Mouse (Mus musculus): Measurements from ENCODE around the gene Cxcl9. TPM values are rescaled to one million over a fixed set of nuclear protein-coding genes. Genes with fewer than 3 reads are reported as not detected.
A peak's percentile ranks its signal among the peaks of the same experiment; 100 is the strongest.

Cxcl9 gene
- total and polyA plus RNA-seq, 2 experiments from 2014 or later = not detected

DNA sequence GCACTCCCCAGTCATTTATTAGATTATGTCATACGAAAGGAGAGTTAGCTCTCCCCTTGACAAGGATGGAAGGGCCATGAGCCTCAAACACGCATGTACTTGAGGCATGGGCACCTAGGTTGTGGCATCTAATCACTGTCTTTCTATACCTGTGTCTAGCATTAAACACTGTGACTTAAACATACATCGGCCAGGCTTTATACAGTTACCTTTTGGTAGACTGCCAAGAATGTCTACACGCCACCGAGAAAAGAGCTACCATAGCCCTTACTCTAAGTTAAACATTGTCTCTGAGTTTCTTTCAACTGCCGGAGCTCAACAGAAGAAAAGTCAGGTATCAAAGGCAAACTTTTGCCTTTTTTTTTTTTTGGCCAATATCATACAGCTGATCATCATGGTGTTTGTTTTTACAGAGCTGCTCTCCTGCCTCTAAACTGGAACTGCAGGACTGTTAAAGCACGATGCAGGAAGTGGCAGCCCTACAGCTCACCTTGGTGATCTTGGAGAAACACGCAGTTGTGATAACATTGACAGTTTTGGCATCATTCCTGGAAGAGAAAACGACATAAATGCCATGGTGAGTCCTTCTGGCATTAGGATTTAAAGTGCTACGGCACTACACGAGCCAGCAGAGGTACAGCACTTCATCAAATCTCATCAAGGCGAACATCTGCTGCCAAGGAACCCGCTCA lies 25.6 kb downstream of the Cxcl9 start:
- H3K4me2 ChIP-seq (ENCODE audit: low read depth, low read length, poor library complexity, severe bottlenecking) = no peak overlapping the region
- ATAC-seq (ENCODE audit: low FRiP score) (no peak), DNase-seq (ENCODE audit: low spot score) (no peak)
- no peak for TF ChIP-seq CTCF (IDR thresholded peaks at IDR 0.05)
- WGBS = 92% methylated on average over 13 of the region's 13 CpGs
- H3K9ac ChIP-seq (replicated peaks; ENCODE audit: low read length, poor library complexity, severe bottlenecking) = no peak overlapping the region
- no peaks in the 10 kb centered on the region for H3K27me3 ChIP-seq (ENCODE audit: insufficient read depth, low read length)
- peaks cover 79% of the 10 kb centered on the region for H3K36me3 ChIP-seq (ENCODE audit: insufficient read depth, low read length)
- no peaks in the 10 kb centered on the region for H3K9me3 ChIP-seq (ENCODE audit: low read length)
- H3K27ac ChIP-seq (ENCODE audit: low read depth, low read length) = no peak overlapping the region
- no peak overlapping the region for H3K4me3 ChIP-seq (ENCODE audit: low read depth, low read length)
- H3K4me1 ChIP-seq (ENCODE audit: insufficient read depth, low read length) = no peaks in the 10 kb centered on the region

DNA sequence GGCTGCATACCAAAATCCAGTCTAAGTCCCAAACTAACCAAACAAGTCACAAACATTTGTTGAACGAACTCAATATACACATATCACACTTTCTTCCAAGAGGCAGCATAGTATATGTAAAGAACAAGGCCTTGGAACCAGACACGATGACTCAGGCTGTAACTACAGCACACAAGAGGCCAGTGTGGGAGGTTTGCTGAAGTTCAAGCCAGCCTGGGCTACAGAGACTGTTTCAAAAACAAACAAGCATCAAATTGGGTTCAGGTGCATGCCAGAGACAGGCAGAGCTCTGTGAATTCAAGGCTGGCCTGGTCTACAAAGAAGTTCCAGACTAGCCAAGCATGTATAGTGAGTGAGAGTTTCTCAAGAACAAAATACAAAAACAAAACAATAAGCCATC lies 33.4 kb downstream of the Cxcl9 start:
- no peaks in the 10 kb centered on the region for H3K9me3 ChIP-seq (ENCODE audit: low read length)
- DNase-seq (ENCODE audit: low spot score) = no peak
- no peak overlapping the region for H3K27ac ChIP-seq (ENCODE audit: low read depth, low read length)
- ATAC-seq (ENCODE audit: low FRiP score) = no peak
- H3K4me3 ChIP-seq (ENCODE audit: low read depth, low read length) = no peak overlapping the region
- H3K36me3 ChIP-seq (ENCODE audit: insufficient read depth, low read length) = peaks cover 77% of the 10 kb centered on the region
- no peaks in the 10 kb centered on the region for H3K4me1 ChIP-seq (ENCODE audit: insufficient read depth, low read length)
- TF ChIP-seq CTCF (IDR thresholded peaks at IDR 0.05) = no peak
- H3K4me2 ChIP-seq (ENCODE audit: low read depth, low read length, poor library complexity, severe bottlenecking) = no peak overlapping the region
- H3K9ac ChIP-seq (replicated peaks; ENCODE audit: low read length, poor library complexity, severe bottlenecking) = no peak overlapping the region
- no peaks in the 10 kb centered on the region for H3K27me3 ChIP-seq (ENCODE audit: insufficient read depth, low read length)
- 94% methylated on average over 2 of the region's 2 CpGs for WGBS

DNA sequence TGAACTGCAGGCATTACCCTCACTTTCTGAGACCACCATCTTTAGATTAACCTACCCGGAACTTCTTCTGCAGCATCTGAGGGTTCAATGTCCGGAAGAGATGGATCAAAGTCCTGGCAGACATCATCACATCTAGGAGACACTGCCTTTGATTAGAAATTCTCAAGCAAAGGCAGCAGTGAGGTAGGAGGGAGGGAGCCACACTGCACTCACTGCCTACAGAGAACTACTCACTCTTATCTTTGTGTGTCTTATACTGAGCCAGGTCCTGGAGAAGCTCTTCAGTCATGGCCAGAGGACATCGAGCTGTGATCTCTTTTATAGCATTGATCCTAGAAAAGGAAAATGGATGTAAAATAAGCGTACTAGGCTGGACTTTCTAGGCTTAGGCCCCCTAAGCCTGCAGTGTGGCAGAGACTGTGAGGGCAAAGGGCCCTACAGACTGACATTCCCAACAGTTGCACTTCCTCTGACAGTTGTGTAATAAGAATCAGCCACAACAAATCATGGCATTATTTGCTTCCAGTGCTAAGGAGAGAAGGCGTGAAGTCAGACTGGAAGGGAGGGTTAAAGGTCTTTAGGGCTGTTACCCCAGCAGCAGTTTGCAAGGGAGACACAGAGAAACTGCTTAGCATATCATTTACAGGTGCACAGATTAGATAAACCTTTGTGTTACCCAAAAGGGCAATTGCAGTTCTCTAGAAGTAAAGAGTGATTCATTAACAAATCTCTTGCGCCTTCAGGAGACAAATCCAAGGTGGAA lies 36.0 kb downstream of the Cxcl9 start:
- DNase-seq (ENCODE audit: low spot score) (no peak), ATAC-seq (ENCODE audit: low FRiP score) (no peak)
- Histone ChIP-seq H3K4me2 (ENCODE audit: low read depth, low read length, poor library complexity, severe bottlenecking) (no peak overlapping the region), H3K27ac (ENCODE audit: low read depth, low read length) (no peak overlapping the region), H3K36me3 (ENCODE audit: insufficient read depth, low read length) (peaks cover 81% of the 10 kb centered on the region), H3K9me3 (ENCODE audit: low read length) (no peaks in the 10 kb centered on the region), H3K27me3 (ENCODE audit: insufficient read depth, low read length) (no peaks in the 10 kb centered on the region), H3K9ac (replicated peaks; ENCODE audit: low read length, poor library complexity, severe bottlenecking) (no peak overlapping the region), H3K4me1 (ENCODE audit: insufficient read depth, low read length) (no peaks in the 10 kb centered on the region), H3K4me3 (ENCODE audit: low read depth, low read length) (no peak overlapping the region)
- TF ChIP-seq CTCF (IDR thresholded peaks at IDR 0.05) = no peak
- WGBS = 94% methylated on average over 6 of the region's 6 CpGs

DNA sequence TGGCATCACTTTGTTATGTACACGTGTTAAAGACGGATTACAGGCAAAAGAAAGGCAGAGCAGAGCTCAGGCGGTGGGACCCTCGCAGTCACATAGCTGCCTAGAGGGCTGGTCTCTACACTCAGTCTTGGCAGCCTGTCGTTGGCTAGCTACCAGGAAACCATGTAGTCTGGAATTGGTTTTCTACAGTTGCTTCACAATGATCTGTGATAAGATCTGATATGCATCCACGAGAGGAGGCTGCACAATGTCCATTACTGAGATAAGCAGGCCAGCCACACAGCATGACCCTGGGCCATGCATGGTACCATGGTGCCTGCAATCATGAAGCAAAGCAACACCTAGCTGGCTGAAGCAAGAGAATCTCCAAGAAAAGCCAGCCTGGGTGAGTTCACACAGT lies 40.0 kb downstream of the Cxcl9 start:
- no peak for DNase-seq (ENCODE audit: low spot score)
- 83% methylated on average over 6 of the region's 6 CpGs for WGBS
- Histone ChIP-seq H3K36me3 (ENCODE audit: insufficient read depth, low read length) (peaks cover 76% of the 10 kb centered on the region), H3K4me3 (ENCODE audit: low read depth, low read length) (no peak overlapping the region), H3K27ac (ENCODE audit: low read depth, low read length) (no peak overlapping the region), H3K9me3 (ENCODE audit: low read length) (no peaks in the 10 kb centered on the region), H3K4me2 (ENCODE audit: low read depth, low read length, poor library complexity, severe bottlenecking) (no peak overlapping the region), H3K4me1 (ENCODE audit: insufficient read depth, low read length) (no peaks in the 10 kb centered on the region), H3K27me3 (ENCODE audit: insufficient read depth, low read length) (no peaks in the 10 kb centered on the region), H3K9ac (replicated peaks; ENCODE audit: low read length, poor library complexity, severe bottlenecking) (no peak overlapping the region)
- TF ChIP-seq CTCF (IDR thresholded peaks at IDR 0.05) = no peak
- ATAC-seq (ENCODE audit: low FRiP score) = no peak

DNA sequence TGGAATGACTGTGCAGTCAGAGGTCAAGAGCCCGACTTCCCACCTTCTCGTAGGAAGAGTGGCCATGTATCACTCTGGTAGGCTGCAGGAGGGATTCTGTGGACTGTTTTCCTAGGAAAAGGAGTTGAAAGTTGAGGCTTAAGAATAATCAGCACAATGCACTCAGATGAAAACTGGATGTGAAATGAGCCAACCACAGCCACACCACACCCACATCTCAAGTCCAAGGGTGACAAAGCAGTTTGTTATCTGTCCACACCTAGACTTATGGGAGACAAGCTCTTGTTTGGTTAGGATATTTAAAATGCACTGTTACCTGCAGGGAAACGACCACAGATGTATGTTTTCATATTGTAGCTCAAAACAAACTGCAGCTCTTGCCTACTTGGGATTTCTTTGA lies 44.8 kb downstream of the Cxcl9 start:
- Histone ChIP-seq H3K9me3 (ENCODE audit: low read length) (no peaks in the 10 kb centered on the region), H3K36me3 (ENCODE audit: insufficient read depth, low read length) (peaks cover 32% of the 10 kb centered on the region), H3K9ac (replicated peaks; ENCODE audit: low read length, poor library complexity, severe bottlenecking) (no peak overlapping the region), H3K27me3 (ENCODE audit: insufficient read depth, low read length) (no peaks in the 10 kb centered on the region), H3K4me3 (ENCODE audit: low read depth, low read length) (no peak overlapping the region), H3K27ac (ENCODE audit: low read depth, low read length) (no peak overlapping the region), H3K4me2 (ENCODE audit: low read depth, low read length, poor library complexity, severe bottlenecking) (no peak overlapping the region), H3K4me1 (ENCODE audit: insufficient read depth, low read length) (no peaks in the 10 kb centered on the region)
- DNase-seq (ENCODE audit: low spot score) (no peak), ATAC-seq (ENCODE audit: low FRiP score) (no peak)
- no peak for TF ChIP-seq CTCF (IDR thresholded peaks at IDR 0.05)
- 69% methylated on average over 3 of the region's 3 CpGs for WGBS

DNA sequence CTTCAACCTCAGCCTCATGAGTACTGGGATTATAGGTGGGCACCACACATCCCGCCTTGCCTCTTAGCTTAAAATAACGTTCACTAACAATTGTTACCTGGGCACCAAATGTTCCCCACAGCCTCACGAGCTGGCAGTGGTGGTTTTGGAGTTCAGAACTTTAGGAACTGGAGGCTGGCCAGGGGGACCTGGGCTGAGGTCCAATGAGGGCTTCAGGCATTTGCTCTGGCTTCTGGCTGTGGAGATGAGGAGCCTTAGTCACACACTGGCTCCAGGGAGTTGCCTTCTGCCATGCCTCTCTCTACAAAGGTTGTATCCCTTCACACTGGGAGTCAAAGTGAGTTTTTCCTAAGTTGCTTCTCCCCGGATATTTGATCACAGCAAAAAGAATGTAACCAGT lies 45.3 kb downstream of the Cxcl9 start:
- DNase-seq (ENCODE audit: low spot score) = peak; percentile 16
- WGBS = 76% methylated on average over 4 of the region's 4 CpGs

More for the DNA sequence above, 45.3 kb downstream of the Cxcl9 start:
- H3K9ac ChIP-seq (replicated peaks; ENCODE audit: low read length, poor library complexity, severe bottlenecking) = no peak overlapping the region
- H3K4me1 ChIP-seq (ENCODE audit: insufficient read depth, low read length) = no peaks in the 10 kb centered on the region
- no peak for TF ChIP-seq CTCF (IDR thresholded peaks at IDR 0.05)
- H3K27ac ChIP-seq (ENCODE audit: low read depth, low read length) = no peak overlapping the region
- peaks cover 26% of the 10 kb centered on the region for H3K36me3 ChIP-seq (ENCODE audit: insufficient read depth, low read length)
- no peaks in the 10 kb centered on the region for H3K27me3 ChIP-seq (ENCODE audit: insufficient read depth, low read length)
- H3K4me2 ChIP-seq (ENCODE audit: low read depth, low read length, poor library complexity, severe bottlenecking) = no peak overlapping the region
- no peak overlapping the region for H3K4me3 ChIP-seq (ENCODE audit: low read depth, low read length)
- ATAC-seq (ENCODE audit: low FRiP score) = no peak
- H3K9me3 ChIP-seq (ENCODE audit: low read length) = no peaks in the 10 kb centered on the region

Measured in midbrain, postnatal 0 days (tissue).